Mouse (Mus musculus) urinary bladder, postnatal 36 days (tissue): ENCODE data around the gene P2ry14.
"Not testable (repeated sequence)": the region's sequence is repeated elsewhere in the genome, so short reads cannot be mapped to it uniquely, and the experiment has no call there.

Source experiments
- DNase-seq, 2 experiments: peaks; one replicate each; pipeline ENCODE4 v3.0.0; 2022; ENCODE audit warnings: low spot score in 2 of 2, mixed read lengths in 1 of 2

The P2ry14 gene

GRCm38 (mm10) chr3:59145194-59145593 lies 8.2 kb downstream of the P2ry14 start:
- DNase-seq, result no peak

DNA sequence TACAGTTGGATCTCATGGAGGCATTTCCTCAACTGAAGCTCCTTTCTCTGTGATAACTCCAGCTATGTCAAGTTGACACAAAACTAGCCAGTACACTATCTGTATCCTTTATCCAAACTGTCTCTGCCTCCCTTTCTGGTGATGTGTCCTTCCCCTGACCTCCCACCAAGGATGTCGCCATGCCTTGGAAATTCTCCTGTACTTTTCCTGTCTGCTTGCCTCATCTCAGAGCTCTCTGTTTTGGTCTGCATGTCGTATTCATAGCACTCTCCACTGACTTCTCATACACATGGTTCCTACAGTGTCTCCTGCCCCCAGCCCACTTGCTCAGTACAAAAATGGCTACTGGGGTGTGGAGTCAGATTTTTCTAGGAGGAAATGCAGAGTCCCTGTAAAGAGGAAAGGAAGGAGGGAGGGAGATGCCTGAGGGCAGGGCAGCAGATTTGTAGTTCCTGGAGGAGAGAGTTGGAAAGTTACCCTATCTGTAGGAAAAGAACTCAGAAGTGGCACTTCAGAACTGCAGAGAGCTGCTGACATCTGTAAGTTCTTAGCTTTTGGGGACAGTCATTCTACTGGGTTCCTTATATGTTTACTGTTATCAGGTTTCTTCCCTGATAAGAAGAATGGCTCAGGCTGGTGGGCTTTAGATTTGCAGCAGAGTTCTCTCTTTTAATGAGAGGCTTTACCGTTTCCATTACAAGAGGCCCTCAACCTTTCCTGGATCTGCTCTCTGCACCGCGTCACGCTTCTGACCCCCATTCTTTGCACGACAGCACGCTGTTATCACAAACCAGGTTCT lies 11.7 kb downstream of the P2ry14 start:
- no peak for DNase-seq

GRCm38 (mm10) chr3:59140941-59141340 lies 12.5 kb downstream of the P2ry14 start:
- DNase-seq, result not testable (repeated sequence)

DNA sequence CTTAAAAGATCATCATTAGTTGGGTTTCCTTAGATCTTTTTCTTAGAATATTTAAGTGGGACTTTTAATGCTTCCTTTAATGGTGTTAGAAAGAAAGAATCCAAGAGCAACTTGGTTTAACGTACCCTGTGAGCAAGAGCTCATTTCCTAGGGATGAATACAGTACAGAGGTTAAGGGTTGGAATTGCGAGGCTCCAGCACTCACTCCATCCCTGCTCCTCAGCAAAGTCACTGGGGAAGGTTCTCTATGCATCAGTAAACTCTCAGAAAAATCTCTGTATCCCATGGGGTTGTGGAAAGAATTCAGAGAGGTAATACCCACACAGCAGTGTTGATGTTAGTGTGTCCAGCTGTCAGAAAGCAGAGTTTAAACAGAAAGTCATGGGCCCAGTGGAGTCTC lies 13.3 kb downstream of the P2ry14 start:
- no peak for DNase-seq

- DNase-seq, result no peak
Measured at GRCm38 (mm10) chr3:59139651-59140051, 13.8 kb downstream of the P2ry14 start.

- DNase-seq, result no peak
Measured at GRCm38 (mm10) chr3:59138946-59139468, 14.4 kb downstream of the P2ry14 start.

DNA sequence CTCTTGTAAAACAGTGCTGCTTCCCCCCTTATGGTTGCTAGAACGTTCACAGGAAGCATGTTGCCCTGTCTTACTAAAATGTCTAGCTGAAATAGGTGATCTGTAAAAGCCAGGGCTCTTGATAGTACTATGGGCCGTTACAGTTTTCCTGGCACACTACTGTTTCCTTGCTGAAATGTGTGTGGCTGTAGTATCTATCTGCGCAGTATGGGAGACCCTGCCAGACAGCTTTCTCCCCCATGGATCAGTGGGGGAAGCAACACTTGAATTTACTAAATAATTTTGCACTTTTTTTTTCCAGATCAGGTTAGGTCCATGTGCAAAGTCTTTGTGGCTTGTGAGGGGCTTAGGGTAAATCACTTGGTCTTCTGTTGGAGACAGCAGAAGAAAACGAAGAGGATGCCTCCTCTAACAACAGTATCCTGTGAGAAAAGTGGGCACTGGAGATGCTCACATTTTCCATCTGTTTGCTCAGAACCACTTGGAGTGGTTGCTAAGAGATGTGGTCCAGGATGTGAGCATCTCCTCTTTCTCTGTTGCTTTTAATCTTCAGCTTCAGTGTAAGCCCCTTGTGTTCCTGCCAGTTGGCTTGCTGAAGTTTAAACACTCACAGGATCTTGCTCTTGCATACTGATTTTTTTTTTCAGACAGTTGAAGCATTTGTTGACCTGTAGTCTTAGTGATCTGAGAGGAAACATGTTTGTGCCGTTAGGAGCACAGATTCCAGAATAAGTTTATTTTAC lies 17.3 kb downstream of the P2ry14 start:
- DNase-seq, result no peak

DNA sequence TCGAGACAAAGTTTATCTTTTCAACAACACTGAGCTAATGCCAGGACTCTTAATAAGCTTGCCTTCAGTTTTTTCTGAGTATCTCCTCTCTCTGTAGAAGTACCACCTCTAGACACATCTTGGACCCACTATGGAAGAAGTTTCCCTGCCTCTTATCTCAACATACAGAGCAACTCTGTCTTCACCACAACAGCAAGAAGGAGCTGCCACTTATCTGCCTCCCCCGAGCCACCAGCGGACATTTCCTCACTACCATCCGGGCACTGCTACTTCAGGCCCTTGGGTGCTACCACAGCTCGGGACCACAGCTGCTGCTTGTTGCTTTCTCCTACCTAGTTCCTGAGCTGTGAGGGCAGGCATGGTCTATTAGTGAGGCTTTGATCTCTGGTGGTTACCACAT lies 20.2 kb downstream of the P2ry14 start:
- DNase-seq, result no peak

- DNase-seq, result no peak
Measured at GRCm38 (mm10) chr3:59131966-59132365, 21.5 kb downstream of the P2ry14 start.

DNA sequence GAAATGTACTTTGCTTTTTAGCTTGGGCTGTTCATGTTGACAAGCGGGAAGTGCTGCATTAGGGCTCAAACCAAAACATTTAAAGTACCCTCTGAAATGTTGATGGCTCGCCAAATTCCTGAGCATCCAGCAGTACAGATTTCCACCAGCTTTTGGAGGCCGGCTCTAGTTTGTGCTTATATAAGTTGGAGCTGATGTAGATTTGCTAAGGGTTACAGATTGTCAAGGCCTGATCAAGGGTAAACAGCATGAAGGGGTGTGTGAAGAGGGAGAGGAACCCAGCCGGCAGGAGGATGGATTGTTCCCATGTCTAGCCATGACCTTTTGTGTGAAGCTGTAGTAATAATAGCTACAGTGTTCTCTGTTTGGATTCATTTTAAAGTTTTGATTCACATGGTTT lies 22.3 kb downstream of the P2ry14 start:
- DNase-seq, result no peak

DNA sequence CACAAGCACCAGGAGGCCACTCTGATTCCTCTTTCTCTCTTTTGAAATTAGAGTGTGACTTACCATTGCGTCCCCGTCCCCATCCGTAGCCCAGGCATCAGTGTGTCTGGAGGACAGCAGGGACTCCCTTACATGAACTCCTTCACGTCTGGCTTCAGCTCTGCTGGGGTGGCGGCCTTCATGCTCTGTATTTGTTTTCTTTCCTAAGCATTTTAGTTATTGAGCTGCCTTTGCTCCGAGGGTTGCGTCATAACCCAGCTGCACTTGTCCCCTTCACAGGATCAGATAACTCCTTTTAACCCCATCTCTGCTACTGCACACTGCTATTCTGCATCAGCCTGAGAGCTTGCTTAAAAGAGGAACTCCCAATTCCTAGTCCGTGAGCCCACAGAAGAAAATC lies 23.0 kb downstream of the P2ry14 start:
- DNase-seq, result peak in 1 of 2 experiments; percentile 27

- no peak for DNase-seq
Measured at GRCm38 (mm10) chr3:59129547-59129946, 23.9 kb downstream of the P2ry14 start.

DNA sequence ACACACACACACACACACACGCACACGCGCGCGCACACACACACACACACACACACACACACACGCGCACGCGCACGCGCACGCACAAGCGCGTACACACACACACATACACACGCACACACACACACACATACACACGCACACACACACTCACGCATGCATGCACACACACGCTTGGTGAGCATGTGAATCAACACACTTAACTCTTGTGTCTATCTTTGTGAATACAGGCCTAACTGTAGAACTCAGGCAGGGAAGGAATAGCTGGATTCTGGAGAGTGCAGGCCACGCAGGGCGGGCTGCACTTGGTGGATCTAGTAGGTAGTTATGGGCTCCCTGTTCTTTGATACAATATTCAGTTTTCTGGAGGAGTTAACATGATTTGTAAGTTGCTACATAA lies 24.7 kb downstream of the P2ry14 start:
- DNase-seq, result no peak

GRCm38 (mm10) chr3:59125783-59126555 lies 27.4 kb downstream of the P2ry14 start:
- DNase-seq, result no peak

- no peak for DNase-seq
Measured at GRCm38 (mm10) chr3:59125022-59125421, 28.4 kb downstream of the P2ry14 start.

DNA sequence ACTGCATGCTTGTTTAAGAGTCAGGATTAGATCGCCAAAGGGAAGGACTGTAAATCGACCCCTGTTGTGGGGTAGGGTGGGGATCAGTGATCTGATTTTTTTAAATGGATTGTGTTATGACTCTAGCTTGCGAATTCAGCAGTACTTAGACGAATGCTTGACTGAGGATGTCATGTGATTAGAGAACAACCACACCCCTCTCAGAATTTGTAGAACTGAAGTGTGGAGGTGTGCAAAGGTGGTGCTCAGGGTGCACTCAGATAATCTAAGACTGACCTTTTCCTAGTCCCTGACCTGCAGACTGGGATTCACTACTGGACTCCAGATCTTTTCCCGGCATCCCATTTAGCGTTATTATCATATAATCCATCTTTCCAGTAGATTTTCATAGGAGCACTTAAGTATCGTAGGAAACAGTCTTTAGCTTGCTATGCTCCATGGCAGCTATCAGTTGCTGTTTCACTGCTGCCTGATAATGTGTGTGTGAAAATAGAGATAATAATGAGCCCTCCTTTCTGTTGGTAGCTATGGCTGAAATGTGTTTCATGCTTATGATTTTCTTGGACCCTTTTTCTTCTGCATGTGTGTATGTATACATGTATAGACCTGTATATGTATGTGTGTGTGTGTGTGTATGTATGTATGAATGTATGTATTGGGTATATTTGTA lies 31.5 kb downstream of the P2ry14 start:
- no peak for DNase-seq

DNA sequence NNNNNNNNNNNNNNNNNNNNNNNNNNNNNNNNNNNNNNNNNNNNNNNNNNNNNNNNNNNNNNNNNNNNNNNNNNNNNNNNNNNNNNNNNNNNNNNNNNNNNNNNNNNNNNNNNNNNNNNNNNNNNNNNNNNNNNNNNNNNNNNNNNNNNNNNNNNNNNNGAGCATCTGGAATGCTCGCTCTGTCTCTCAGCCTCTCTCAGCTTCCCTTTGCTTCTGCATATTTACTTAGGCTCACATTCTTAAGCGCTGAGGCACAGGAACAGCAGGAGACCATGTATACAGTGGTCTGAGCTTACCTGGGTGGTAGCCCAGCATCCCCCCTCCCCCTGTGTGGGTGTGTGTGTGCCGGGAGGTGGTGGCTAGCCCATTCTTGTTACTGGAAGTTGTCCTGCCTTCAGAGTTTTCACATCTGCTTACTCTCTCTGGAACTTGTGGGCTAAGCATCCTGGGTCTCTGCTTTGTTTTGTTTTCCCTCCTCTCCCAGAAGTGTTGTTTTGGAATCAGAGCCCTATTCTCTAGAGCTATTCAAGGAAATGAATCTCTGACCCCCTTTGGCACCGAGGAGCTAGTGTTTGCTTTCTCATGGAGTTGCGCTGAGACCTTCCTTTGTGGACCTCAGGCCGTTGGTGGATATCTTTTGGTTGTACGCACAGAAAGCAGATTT lies 32.2 kb downstream of the P2ry14 start:
- DNase-seq, result no peak

DNA sequence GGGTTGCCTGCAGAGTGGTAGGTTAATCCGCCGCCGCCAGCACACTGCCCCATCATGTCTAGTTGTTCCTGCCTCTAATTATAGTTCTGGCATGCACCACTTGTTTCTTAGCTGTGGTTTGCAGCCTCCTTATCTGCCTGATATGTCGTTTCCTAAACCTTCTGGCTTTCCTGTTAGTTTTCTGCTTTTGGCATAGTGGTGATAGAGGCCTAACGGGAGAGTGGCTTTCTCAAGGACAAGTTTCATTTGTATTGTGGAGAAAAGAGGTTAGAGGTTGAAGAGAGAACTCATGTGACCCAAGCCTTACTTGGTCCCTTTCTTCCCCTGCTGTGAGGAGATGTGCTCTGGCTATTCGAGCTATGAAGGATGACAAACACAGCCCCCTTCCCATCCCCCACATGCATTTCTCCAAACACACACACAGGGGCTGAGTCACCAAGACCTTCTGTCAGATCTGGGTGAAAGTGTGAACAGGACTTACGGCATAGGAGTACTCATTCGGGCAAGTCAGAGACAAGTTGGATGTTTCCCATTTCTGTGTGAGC lies 39.4 kb downstream of the P2ry14 start:
- DNase-seq, result peak; percentile 9 to 17

- not testable (repeated sequence) for DNase-seq
Measured at GRCm38 (mm10) chr3:59113291-59113690, 40.1 kb downstream of the P2ry14 start.

GRCm38 (mm10) chr3:59111944-59112343 lies 41.5 kb downstream of the P2ry14 start:
- DNase-seq, result no peak

DNA sequence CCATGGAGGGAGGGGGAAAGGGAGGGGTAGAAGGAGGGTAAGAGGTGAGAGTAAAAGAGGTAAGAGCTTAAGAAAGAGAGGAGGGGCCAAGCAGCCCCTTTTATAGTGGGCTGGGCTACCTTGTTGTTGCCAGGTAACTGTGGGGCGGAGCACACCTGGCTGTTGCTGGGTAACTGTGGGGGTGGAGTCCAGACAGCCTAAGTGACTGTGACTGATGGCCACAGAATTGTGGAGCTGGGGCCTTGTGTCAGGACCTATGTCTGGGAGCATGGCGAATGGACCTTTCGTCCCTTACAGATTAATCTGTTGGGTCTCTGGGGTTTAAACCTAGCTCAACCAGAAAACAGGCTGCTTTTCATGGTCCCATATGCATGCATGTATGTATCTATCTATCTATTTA lies 43.6 kb downstream of the P2ry14 start:
- not testable (repeated sequence) for DNase-seq
